Mouse (Mus musculus): ENCODE results near the gene Kmt2b. TPM values are rescaled to one million over a fixed set of nuclear protein-coding genes. Genes with fewer than 3 reads are reported as not detected.

Gene Kmt2b
- 35.5 and 102 TPM in 2 replicates for polyA plus RNA-seq (2011; ENCODE audit: insufficient read depth, insufficient read length, low replicate concordance, missing spikeins)

DNA sequence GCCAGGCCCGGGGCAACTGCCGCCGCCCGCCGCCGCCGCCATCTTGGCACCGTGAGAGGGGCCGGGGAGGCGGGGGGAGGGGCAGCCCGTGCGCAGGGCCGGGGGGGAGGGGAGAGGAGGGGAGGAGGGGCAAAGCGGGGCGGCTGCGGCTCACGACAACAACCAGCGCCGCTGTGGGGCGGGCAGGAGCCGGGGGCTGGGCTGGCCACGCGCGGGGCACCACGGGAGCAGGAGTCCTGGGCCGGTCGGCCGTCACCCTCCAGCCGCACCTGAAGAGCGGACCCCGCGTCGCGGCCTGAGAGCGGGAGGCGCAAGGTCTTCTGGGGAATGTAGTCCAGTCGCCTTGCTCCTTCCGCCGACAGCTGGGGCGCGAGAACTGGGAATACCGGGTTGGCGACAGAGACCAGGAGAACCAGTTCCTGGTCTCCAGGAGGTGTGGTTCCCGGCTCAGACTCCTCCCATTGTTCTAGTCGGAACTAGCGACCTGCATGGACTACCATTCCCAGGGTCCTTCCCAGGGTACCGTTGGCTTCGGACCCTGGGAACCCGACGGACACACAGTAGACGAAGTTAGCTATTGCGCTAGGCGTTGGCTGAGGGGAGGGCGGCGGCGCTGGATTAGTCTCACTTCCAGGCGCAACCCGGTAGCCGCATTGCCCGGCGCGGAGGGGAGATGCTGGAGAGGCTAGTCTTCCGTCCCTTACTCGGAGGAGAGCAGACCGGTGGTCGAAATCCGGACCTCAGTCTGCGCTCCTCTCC, at the start of gene Kmt2b:
Kmt2b (minus strand) TSS at position 51 of the 759 bp plus-strand sequence.
- WGBS, result under 1% methylated on average over 63 of the region's 68 CpGs
- peak within 1 kb of the TSS; percentile 96 for H3K4me3 ChIP-seq (replicated peaks; ENCODE audit: control insufficient read depth, low read depth, low read length)
- peak within 1 kb of the TSS; percentile 90 for H3K27ac ChIP-seq (ENCODE audit: control insufficient read depth, insufficient read depth, low read depth, low read length, poor library complexity)
- TF ChIP-seq POLR2A (IDR thresholded peaks at IDR 0.05; ENCODE audit: borderline replicate concordance, control insufficient read depth, low read depth, low read length) (peak; percentile 42; the same call in 1 of the 2 replicates), CTCF (IDR thresholded peaks at IDR 0.05; ENCODE audit: control insufficient read depth, insufficient read depth, low read length) (no peak; the same call in 1 of the 2 replicates)
- peaks cover 1% of the 10 kb centered on the region; the same call in 1 of the 2 replicates for H3K4me1 ChIP-seq (ENCODE audit: control insufficient read depth, insufficient read depth, low read length)

DNA sequence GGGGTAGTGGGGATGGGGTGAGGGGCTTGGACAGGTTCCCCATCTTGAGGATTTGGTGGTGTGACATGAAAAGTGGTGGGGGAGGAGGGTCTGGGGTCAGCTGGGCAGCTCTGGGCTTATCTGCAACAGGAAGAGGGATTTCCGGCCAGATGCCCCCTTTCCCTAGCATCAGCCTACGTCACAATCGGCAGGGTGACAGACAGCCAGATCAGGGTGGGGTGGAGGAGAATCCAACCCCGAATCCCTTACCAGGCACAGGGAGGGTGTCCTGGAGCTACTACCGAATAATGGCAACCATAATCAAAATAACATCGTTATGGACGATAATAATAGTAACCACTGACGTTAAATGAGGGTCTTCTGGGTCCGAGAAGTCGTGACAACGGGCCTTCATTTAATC, 47.9 kb upstream of the Kmt2b start:
- no peak for TF ChIP-seq CTCF (IDR thresholded peaks at IDR 0.05; ENCODE audit: control insufficient read depth, insufficient read depth, low read length)
- no peak for TF ChIP-seq POLR2A (IDR thresholded peaks at IDR 0.05; ENCODE audit: borderline replicate concordance, control insufficient read depth, low read depth, low read length)
- Histone ChIP-seq H3K4me1 (ENCODE audit: control insufficient read depth, insufficient read depth, low read length) (no peaks in the 10 kb centered on the region; the same call in 1 of the 2 replicates), H3K4me3 (replicated peaks; ENCODE audit: control insufficient read depth, low read depth, low read length) (no peak overlapping the region), H3K27ac (ENCODE audit: control insufficient read depth, insufficient read depth, low read depth, low read length, poor library complexity) (no peak overlapping the region)
- WGBS, result 34% methylated on average over 11 of the region's 11 CpGs

DNA sequence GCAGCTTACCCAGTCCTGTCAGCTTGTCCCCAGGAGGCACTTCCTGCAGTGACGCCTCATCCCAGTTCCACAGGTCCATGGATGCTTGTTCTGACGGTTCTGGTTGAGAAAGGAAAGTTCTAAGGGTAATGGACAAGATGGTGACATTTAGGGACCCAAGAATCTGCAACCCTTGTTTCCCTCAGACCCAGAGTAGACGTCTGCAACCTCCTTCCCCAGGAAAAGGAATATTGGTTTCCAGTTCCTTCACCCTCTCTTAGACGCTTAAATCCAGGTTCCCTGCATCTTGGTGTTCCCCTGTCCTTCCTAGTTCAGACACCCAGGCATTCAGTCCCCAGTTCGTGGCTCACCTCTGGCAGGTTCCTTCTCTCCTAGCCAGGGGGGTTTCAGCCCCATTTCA, 47.2 kb upstream of the Kmt2b start, which contains the start of gene Etv2:
Etv2 (minus strand) TSS at position 101 of the 400 bp plus-strand sequence.
- no peak within 1 kb of the TSS for H3K4me3 ChIP-seq (replicated peaks; ENCODE audit: control insufficient read depth, low read depth, low read length)
- no peaks in the 10 kb centered on the region; the same call in 1 of the 2 replicates for H3K4me1 ChIP-seq (ENCODE audit: control insufficient read depth, insufficient read depth, low read length)
- H3K27ac ChIP-seq (ENCODE audit: control insufficient read depth, insufficient read depth, low read depth, low read length, poor library complexity), result no peak within 1 kb of the TSS
- WGBS, result 4% methylated on average over 5 of the region's 5 CpGs
- TF ChIP-seq POLR2A (IDR thresholded peaks at IDR 0.05; ENCODE audit: borderline replicate concordance, control insufficient read depth, low read depth, low read length) (no peak), CTCF (IDR thresholded peaks at IDR 0.05; ENCODE audit: control insufficient read depth, insufficient read depth, low read length) (no peak)

DNA sequence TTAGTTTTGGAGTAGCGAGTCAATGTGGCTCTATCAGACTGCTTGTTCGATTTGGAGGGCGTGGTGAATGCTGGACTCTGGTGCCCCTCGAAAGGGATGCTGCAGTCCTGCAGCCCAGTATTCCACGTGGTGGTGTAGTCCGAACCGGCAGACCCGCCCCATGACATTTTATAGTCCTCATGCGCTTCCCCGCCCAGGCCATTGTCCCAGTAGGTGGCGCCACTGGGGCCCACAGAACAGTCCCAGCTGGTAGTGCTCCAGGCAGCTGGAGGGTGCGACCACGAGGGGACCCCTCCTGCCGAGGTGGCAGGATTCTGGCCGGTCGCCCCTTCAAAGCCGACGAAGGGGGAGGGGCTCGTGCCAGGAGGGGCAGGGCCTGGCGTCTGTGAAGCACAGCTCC, 46.1 kb upstream of the Kmt2b start:
- Histone ChIP-seq H3K4me3 (replicated peaks; ENCODE audit: control insufficient read depth, low read depth, low read length) (no peak overlapping the region), H3K4me1 (ENCODE audit: control insufficient read depth, insufficient read depth, low read length) (no peaks in the 10 kb centered on the region; the same call in 1 of the 2 replicates), H3K27ac (ENCODE audit: control insufficient read depth, insufficient read depth, low read depth, low read length, poor library complexity) (no peak overlapping the region)
- TF ChIP-seq CTCF (IDR thresholded peaks at IDR 0.05; ENCODE audit: control insufficient read depth, insufficient read depth, low read length) (peak; percentile 66), POLR2A (IDR thresholded peaks at IDR 0.05; ENCODE audit: borderline replicate concordance, control insufficient read depth, low read depth, low read length) (no peak)
- 3% methylated on average over 20 of the region's 20 CpGs for WGBS

DNA sequence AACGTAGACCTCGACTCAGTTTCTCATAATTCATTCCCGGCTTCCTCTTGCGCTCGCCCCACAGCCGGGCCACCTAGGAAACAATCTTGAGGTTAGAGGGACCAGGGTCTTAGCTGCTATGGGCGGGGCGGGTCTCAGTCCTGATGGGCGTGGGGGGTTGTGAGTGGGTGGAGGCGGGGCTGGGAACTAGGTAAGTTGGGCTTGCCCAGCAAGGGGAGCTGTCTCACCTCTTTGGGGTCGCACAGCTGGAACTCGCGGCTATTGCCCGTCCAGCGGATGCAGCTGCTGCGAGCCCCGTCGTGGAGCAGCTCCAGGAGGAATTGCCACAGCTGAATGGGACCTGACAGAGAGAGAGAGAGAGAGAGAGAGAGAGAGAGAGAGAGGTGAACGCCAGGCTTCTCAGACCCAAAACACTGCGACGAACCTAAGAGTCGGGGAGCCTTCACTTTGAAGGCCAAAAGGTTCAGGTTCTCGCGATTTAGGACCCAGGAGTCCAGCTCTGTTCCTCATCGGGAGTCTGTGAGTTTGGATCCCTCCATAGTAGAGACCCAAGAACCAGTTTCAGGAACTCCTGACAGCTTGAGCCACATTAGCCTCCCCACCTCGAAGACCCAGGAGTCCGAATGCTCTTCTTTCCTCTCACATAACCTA, 45.4 kb upstream of the Kmt2b start:
- no peak overlapping the region for H3K27ac ChIP-seq (ENCODE audit: control insufficient read depth, insufficient read depth, low read depth, low read length, poor library complexity)
- H3K4me1 ChIP-seq (ENCODE audit: control insufficient read depth, insufficient read depth, low read length), result no peaks in the 10 kb centered on the region; the same call in 1 of the 2 replicates
- TF ChIP-seq POLR2A (IDR thresholded peaks at IDR 0.05; ENCODE audit: borderline replicate concordance, control insufficient read depth, low read depth, low read length) (no peak), CTCF (IDR thresholded peaks at IDR 0.05; ENCODE audit: control insufficient read depth, insufficient read depth, low read length) (no peak)
- H3K4me3 ChIP-seq (replicated peaks; ENCODE audit: control insufficient read depth, low read depth, low read length), result no peak overlapping the region
- 4% methylated on average over 27 of the region's 27 CpGs for WGBS

DNA sequence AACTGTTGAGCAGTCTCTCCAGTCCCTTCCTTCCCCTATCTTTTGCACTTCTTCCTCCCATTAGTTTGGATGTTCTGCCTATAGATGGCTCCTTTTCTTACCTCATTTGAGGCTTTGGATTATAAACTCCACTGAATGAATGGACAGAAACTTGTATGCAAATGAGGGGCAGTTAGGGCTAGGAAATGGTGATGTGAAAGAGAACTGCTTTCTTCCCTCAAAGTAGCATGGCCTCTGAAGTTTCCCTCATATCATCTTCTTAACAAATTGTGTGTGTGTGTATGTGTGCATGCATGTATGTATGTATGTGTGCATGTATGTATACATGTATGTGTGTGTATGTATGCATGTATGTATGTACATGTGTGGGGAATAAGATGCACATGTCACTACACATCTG, 40.5 kb upstream of the Kmt2b start:
- Histone ChIP-seq H3K4me3 (replicated peaks; ENCODE audit: control insufficient read depth, low read depth, low read length) (no peak overlapping the region), H3K27ac (ENCODE audit: control insufficient read depth, insufficient read depth, low read depth, low read length, poor library complexity) (no peak overlapping the region), H3K4me1 (ENCODE audit: control insufficient read depth, insufficient read depth, low read length) (no peaks in the 10 kb centered on the region; the same call in 1 of the 2 replicates)
- TF ChIP-seq CTCF (IDR thresholded peaks at IDR 0.05; ENCODE audit: control insufficient read depth, insufficient read depth, low read length) (no peak), POLR2A (IDR thresholded peaks at IDR 0.05; ENCODE audit: borderline replicate concordance, control insufficient read depth, low read depth, low read length) (no peak)

DNA sequence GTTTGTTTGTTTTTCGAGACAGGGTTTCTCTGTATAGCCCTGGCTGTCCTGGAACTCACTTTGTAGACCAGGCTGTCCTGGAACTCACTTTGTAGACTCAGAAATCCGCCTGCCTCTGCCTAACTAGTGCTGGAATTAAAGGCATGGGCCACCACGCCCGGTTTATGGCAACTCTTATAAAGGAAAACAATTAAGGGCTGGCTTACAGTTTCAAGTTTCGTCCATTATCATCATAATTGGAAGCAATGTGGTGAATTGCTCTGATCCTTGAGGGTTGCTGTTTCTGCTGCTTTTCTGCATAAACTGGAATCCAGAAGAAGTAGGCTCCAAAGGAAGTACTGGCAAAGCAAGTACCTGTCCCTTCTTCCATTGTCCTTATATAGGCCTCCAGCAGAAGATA, 38.1 kb upstream of the Kmt2b start:
- Histone ChIP-seq H3K4me3 (replicated peaks; ENCODE audit: control insufficient read depth, low read depth, low read length) (no peak overlapping the region), H3K4me1 (ENCODE audit: control insufficient read depth, insufficient read depth, low read length) (no peaks in the 10 kb centered on the region), H3K27ac (ENCODE audit: control insufficient read depth, insufficient read depth, low read depth, low read length, poor library complexity) (no peak overlapping the region)
- TF ChIP-seq CTCF (IDR thresholded peaks at IDR 0.05; ENCODE audit: control insufficient read depth, insufficient read depth, low read length) (no peak), POLR2A (IDR thresholded peaks at IDR 0.05; ENCODE audit: borderline replicate concordance, control insufficient read depth, low read depth, low read length) (no peak)
- 79% methylated on average over 5 of the region's 5 CpGs for WGBS
